Mouse (Mus musculus) liver, adult (tissue): ENCODE results near the gene Sbf2.

Experiments used
- GATA4 ChIP-seq: IDR thresholded peaks from 2 replicates; pipeline ENCODE4 v1.6.1; 2014; ENCODE audit warnings: mild to moderate bottlenecking, low read length; ENCODE audit not compliant: insufficient replicate concordance

The Sbf2 gene

DNA sequence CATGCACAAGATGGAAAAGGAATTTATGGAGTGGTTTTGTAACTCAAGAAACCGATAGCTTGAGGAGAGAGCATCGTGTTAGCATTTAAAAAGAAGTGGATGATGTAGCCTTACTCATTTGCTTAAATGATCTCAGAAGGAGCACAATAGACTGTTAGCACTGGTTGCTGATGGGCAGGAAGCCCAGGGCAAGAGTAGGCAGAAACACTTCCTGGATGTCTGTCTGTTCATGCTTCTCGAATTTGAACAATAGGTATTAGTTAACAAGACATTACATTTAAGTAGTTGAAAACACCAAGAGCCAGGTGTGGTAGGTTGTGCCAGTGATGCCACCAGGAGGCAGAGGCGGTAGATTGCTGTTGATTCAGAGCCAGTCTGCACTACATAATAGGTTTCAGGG, 346.2 kb downstream of the Sbf2 start:
- no peak for TF ChIP-seq GATA4

DNA sequence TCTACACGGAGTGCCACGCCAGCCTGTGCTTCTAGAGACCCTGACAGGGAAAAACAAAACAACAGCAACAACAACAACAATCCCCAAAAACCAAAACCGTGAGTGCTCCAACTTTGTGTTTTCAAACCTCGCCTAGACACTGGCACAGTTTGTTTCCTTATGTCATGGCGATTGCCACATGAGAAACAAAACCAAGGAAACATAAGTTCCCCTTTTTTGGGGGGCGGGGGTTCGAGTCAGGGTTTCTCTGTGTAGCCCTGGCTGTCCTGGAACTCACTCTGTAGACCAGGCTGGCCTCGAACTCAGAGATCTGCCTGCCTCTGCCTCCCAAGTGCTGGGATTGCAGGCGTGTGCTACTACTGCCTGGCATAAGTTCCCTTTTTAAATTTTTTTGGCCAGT, 346.7 kb downstream of the Sbf2 start:
- no peak for TF ChIP-seq GATA4

- no peak for TF ChIP-seq GATA4
Measured at GRCm38 (mm10) chr7:110267014-110267413, 347.7 kb downstream of the Sbf2 start.

- no peak for TF ChIP-seq GATA4
Measured at GRCm38 (mm10) chr7:110265796-110266195, 348.9 kb downstream of the Sbf2 start.

DNA sequence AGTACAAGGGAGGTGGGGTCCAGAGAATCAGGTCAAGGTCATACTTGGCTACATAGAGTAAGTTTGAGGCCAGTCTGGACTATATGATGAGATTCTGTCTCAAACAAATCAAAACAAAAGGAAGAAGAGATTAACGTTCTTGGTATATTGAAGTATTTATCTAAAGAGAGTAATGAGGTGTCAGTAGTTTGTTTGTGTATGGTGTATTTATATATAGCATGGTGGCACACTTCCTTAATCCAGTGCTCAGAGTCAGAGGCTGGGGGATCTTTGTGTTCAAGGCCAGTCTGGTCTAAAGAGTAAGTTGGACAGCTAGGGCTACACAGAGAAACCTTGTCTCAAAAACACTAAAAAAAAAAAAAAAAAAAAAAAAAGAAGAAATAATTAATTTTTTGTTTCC, 351.2 kb downstream of the Sbf2 start:
- TF ChIP-seq GATA4: no peak

- no peak for TF ChIP-seq GATA4
Measured at GRCm38 (mm10) chr7:110262661-110263060, 352.1 kb downstream of the Sbf2 start.

DNA sequence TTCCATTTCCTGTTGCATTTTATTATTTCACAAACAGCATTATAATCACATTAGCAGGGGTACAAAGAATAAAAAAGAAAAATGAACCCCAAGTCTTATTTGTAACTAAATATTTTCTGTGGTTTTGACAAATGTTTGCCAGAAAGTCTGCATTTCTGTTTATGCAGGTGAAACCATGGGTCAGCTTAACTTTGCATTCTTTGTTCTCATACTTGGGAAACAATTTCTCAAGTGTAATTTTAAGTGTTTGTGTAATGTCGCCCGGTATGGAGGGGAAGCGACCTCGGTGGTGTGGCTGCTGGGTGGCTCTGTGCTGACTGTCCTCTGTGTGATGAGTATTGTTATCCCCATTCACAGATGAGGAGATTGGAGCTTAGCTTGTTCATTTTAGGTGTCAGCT, 352.9 kb downstream of the Sbf2 start:
- no peak for TF ChIP-seq GATA4

DNA sequence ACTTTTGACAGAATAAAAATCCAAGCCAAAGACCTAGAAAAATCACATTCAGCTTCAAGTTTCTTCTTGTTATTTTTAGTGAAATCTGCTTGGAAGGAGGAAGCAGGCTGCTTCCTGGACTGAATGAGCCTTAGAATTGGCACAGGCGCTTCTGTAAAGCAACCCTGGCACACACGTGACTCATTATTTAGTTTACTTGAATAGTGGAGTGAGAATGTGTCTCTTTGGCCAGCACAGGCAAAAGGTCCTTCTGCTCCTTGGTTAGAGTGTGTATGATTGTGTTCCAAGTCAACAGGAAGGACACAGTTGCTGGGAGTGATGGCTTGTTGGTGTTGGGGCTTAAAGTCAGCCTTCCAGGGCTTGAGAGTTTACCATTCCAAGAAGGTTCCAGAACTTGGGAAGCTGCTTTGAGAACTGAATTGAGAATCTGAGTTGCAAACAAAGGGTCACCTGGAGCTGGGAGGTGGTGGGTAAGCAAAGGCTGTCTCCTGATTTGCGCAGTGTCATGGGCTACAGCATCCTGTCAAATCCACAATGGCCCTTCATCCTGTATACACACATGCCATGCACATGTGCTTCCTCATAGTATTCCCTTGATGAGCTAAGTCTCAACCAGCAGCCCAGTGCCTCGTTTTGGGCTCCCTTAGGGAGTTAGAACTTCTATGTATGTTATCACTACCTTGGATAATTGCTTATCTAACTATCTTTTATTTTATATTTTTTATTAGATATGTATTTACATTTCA, 354.6 kb downstream of the Sbf2 start:
- TF ChIP-seq GATA4: no peak

DNA sequence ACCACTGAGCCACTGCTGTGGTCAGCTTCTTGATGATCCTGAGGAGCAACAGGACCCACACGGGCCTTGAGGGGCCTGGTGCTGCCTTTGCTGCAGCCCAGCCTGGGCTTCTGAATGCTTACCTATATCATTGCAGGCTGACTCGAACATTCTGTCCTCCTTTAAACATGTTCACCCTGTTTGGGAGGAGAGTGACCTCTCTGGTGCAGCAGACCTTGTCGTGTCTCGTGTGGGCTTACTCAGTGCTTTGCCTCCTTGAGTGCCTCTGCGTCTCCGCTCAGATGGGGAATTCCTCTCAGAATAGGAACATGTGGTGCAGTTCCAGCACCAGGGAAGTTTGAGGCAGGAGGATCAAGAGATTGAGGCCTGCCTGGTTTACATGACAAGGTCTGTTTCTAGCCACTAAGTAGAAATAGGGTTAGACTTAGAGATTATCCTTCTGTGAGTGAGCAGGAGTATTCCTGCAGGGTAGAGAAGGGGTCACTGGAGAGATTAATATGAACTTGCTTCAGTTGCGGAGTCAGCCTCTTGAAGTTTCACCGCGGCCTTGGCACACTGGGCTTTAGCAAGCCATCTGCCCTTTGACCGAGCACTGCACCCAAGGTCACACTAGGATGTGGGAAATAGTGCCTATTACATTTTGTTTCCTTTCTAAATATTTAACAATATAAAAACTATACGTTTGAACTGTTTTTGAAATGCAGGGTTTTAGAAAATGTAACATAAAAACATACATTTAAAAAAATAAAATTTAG, 356.3 kb downstream of the Sbf2 start:
- TF ChIP-seq GATA4: no peak
